Mouse (Mus musculus): ENCODE results near the gene Acbd5. TPM values are rescaled to one million over a fixed set of nuclear protein-coding genes. Genes with fewer than 3 reads are reported as not detected.

Gene Acbd5
- total and polyA plus RNA-seq, 3 experiments, result 10.9 to 15.2 (median 13.9) TPM

- peak within 1 kb of the TSS; percentile 91 to 98 (median 92) for H3K4me3 ChIP-seq (replicated peaks in 1 of 3; ENCODE audit: low read depth in 2 of 3, low read length in 2 of 3, poor library complexity in 1 of 3)
Measured at GRCm38 (mm10) chr2:23155777-23156607, 88.0 kb downstream of the Acbd5 start, which contains the start of the genes Mastl and Yme1l1. Gene Mastl (minus strand): TSS chr2:23156024. Gene Yme1l1 (plus strand): TSS chr2:23156369.

GRCm38 (mm10) chr2:23156608-23157081 is 88.7 kb downstream of the Acbd5 start:
- TF ChIP-seq ZC3H11A (IDR thresholded peaks at IDR 0.05; ENCODE audit: low read depth, low read length) (no peak), ELF1 (IDR thresholded peaks at IDR 0.05; ENCODE audit: low read depth, low read length) (no peak), ETS1 (conservative IDR thresholded peaks at IDR 0.05; ENCODE audit: low read depth, low read length) (no peak), UBTF (IDR thresholded peaks at IDR 0.05; ENCODE audit: low read depth, low read length) (no peak), ZNF384 (IDR thresholded peaks at IDR 0.05; ENCODE audit: low read depth, low read length) (no peak), SMC3 (IDR thresholded peaks at IDR 0.05; ENCODE audit: low read depth, low read length) (no peak), KAT2A (IDR thresholded peaks at IDR 0.05; ENCODE audit: insufficient replicate concordance, low read length) (no peak), NELFE (IDR thresholded peaks at IDR 0.05; ENCODE audit: low read depth, low read length) (no peak), MAX (IDR thresholded peaks at IDR 0.05; ENCODE audit: low read length) (no peak), JUN (IDR thresholded peaks at IDR 0.05; ENCODE audit: insufficient read depth, low read depth, low read length) (no peak), SIN3A (IDR thresholded peaks at IDR 0.05; ENCODE audit: low read length) (no peak), ZKSCAN1 (IDR thresholded peaks at IDR 0.05; ENCODE audit: borderline replicate concordance, low read depth, low read length) (no peak), MAFK (IDR thresholded peaks at IDR 0.05; ENCODE audit: insufficient replicate concordance, low read length) (no peak)
- no peaks in the 10 kb centered on the region for H3K9me3 ChIP-seq (replicated peaks; ENCODE audit: low read length)
- peak overlapping the region; percentile 91 to 98 (median 92) for H3K4me3 ChIP-seq (replicated peaks in 1 of 3; ENCODE audit: low read depth in 2 of 3, low read length in 2 of 3, poor library complexity in 1 of 3)
- no peaks in the 10 kb centered on the region for H3K27me3 ChIP-seq (replicated peaks)
- DNase-seq (ENCODE audit: extremely low read depth), result no peak
- dilution Hi-C loops (cut with MboI; ENCODE audit: extremely low pct_ligation_motif_present, extremely low pct_unique_long_range_greater_than_20kb, low sequenced_read_pairs) (no loop called here), in situ Hi-C loops (cut with MboI; ENCODE audit: low pct_ligation_motif_present, low pct_unique_long_range_greater_than_20kb, low sequenced_read_pairs) (no loop called here)
- peaks cover 5 to 47% of the 10 kb centered on the region in 2 experiments for H3K4me1 ChIP-seq (ENCODE audit: control insufficient read depth in 1 of 2, insufficient read depth in 2 of 2)
- peak overlapping the region; percentile 56 for H3K27ac ChIP-seq (ENCODE audit: insufficient read depth, low read depth)
- H3K36me3 ChIP-seq (replicated peaks in 1 of 2; ENCODE audit: control insufficient read depth in 1 of 2, insufficient read depth in 1 of 2, low read length in 1 of 2), result peaks cover 7 to 21% of the 10 kb centered on the region in 2 experiments
- H3K79me2 ChIP-seq (replicated peaks; ENCODE audit: control insufficient read depth, extremely low read depth, insufficient read depth, poor library complexity, severe bottlenecking), result peaks cover 58% of the 10 kb centered on the region
- H3K4me2 ChIP-seq (ENCODE audit: insufficient read depth, low read depth, poor library complexity, severe bottlenecking), result no peak overlapping the region; the same call in 1 of the 2 replicates
- peak overlapping the region; percentile 84 for H3K9ac ChIP-seq (ENCODE audit: insufficient read depth, low read depth)

More at GRCm38 (mm10) chr2:23155777-23156607, 88.0 kb downstream of the Acbd5 start, which contains the start of the genes Mastl and Yme1l1:
- H3K27me3 ChIP-seq (replicated peaks), result no peaks in the 10 kb centered on the region
- in situ Hi-C loops (cut with MboI; ENCODE audit: low pct_ligation_motif_present, low pct_unique_long_range_greater_than_20kb, low sequenced_read_pairs), result no loop called here
- peaks cover 5 to 46% of the 10 kb centered on the region in 2 experiments for H3K4me1 ChIP-seq (ENCODE audit: control insufficient read depth in 1 of 2, insufficient read depth in 2 of 2)
- H3K36me3 ChIP-seq (replicated peaks in 1 of 2; ENCODE audit: control insufficient read depth in 1 of 2, insufficient read depth in 1 of 2, low read length in 1 of 2), result peaks cover 4 to 19% of the 10 kb centered on the region in 2 experiments
- no peaks in the 10 kb centered on the region for H3K9me3 ChIP-seq (replicated peaks; ENCODE audit: low read length)
- DNase-seq (ENCODE audit: extremely low read depth), result peak; percentile 97
- peak within 1 kb of the TSS; percentile 84 for H3K9ac ChIP-seq (ENCODE audit: insufficient read depth, low read depth)
- peak; percentile 87 for TF ChIP-seq MAZ (IDR thresholded peaks at IDR 0.05; ENCODE audit: low read depth, low read length)
- peak; percentile 95 for TF ChIP-seq CHD2 (IDR thresholded peaks at IDR 0.05; ENCODE audit: low read length)
- TF ChIP-seq MEF2A (IDR thresholded peaks at IDR 0.05; ENCODE audit: borderline replicate concordance, low read depth, low read length), result 0 out of 2 replicates have a peak, but pooled peaks have one; percentile 10
- TF ChIP-seq POLR2AphosphoS2 (IDR thresholded peaks at IDR 0.05; ENCODE audit: low read depth, low read length), result peak; percentile 95
- TF ChIP-seq TCF12 (IDR thresholded peaks at IDR 0.05; ENCODE audit: low read depth, low read length), result peak; percentile 65
- TF ChIP-seq ZNF384 (IDR thresholded peaks at IDR 0.05; ENCODE audit: low read depth, low read length), result no peak
- TF ChIP-seq NELFE (IDR thresholded peaks at IDR 0.05; ENCODE audit: low read depth, low read length), result peak; percentile 74
- TF ChIP-seq NRF1 (IDR thresholded peaks at IDR 0.05; ENCODE audit: low read depth, low read length), result peak; percentile 91
- TF ChIP-seq MYC (IDR thresholded peaks at IDR 0.05; ENCODE audit: low read depth, low read length), result peak; percentile 60; the same call in 1 of the 2 replicates
- peak; percentile 92 for TF ChIP-seq TBP (conservative IDR thresholded peaks at IDR 0.05; ENCODE audit: low read depth, low read length)
- peak; percentile 97 for TF ChIP-seq POLR2A (IDR thresholded peaks at IDR 0.05; ENCODE audit: low read depth, low read length)
- peak; percentile 75 for TF ChIP-seq MXI1 (IDR thresholded peaks at IDR 0.05; ENCODE audit: low read depth, low read length)
- no peak for TF ChIP-seq RAD21 (IDR thresholded peaks at IDR 0.05; ENCODE audit: low read depth, low read length)
- TF ChIP-seq SIN3A (IDR thresholded peaks at IDR 0.05; ENCODE audit: low read length), result peak; percentile 90
- 0 out of 2 replicates have a peak, but pooled peaks have one; percentile 7 for TF ChIP-seq UBTF (IDR thresholded peaks at IDR 0.05; ENCODE audit: low read depth, low read length)
- TF ChIP-seq EP300 (IDR thresholded peaks at IDR 0.05; ENCODE audit: low read length), result no peak
- no peak for TF ChIP-seq BHLHE40 (IDR thresholded peaks at IDR 0.05; ENCODE audit: low read depth, low read length)
- peak; percentile 93; the same call in 1 of the 2 replicates for TF ChIP-seq KAT2A (IDR thresholded peaks at IDR 0.05; ENCODE audit: insufficient replicate concordance, low read length)
- TF ChIP-seq ELF1 (IDR thresholded peaks at IDR 0.05; ENCODE audit: low read depth, low read length), result peak; percentile 73
- TF ChIP-seq JUND (conservative IDR thresholded peaks at IDR 0.05; ENCODE audit: low read depth, low read length), result no peak
- peak; percentile 42 for TF ChIP-seq MAX (IDR thresholded peaks at IDR 0.05; ENCODE audit: low read length)
- no peak for TF ChIP-seq JUN (IDR thresholded peaks at IDR 0.05; ENCODE audit: insufficient read depth, low read depth, low read length)
- no peak for TF ChIP-seq PAX5 (IDR thresholded peaks at IDR 0.05; ENCODE audit: low read length)
- TF ChIP-seq IRF4 (IDR thresholded peaks at IDR 0.05; ENCODE audit: low read depth, low read length), result peak; percentile 63
- TF ChIP-seq E2F4 (IDR thresholded peaks at IDR 0.05; ENCODE audit: insufficient replicate concordance, low read depth, low read length), result peak; percentile 89; the same call in 1 of the 2 replicates
- no peak for TF ChIP-seq USF1 (IDR thresholded peaks at IDR 0.05; ENCODE audit: low read depth, low read length)
- TF ChIP-seq USF2 (conservative IDR thresholded peaks at IDR 0.05; ENCODE audit: low read depth, low read length), result no peak
- TF ChIP-seq HCFC1 (IDR thresholded peaks at IDR 0.05; ENCODE audit: low read depth, low read length), result peak; percentile 92
- peak; percentile 88; the same call in 1 of the 2 replicates for TF ChIP-seq ZMIZ1 (IDR thresholded peaks at IDR 0.05; ENCODE audit: low read depth, low read length)
- TF ChIP-seq CHD1 (IDR thresholded peaks at IDR 0.05; ENCODE audit: low read depth, low read length), result peak; percentile 97
- peak; percentile 33; the same call in 1 of the 2 replicates for TF ChIP-seq ETS1 (conservative IDR thresholded peaks at IDR 0.05; ENCODE audit: low read depth, low read length)
- no peak for TF ChIP-seq ZC3H11A (IDR thresholded peaks at IDR 0.05; ENCODE audit: low read depth, low read length)
- peaks cover 52% of the 10 kb centered on the region for H3K79me2 ChIP-seq (replicated peaks; ENCODE audit: control insufficient read depth, extremely low read depth, insufficient read depth, poor library complexity, severe bottlenecking)
- peak within 1 kb of the TSS; percentile 100 for H3K4me2 ChIP-seq (ENCODE audit: insufficient read depth, low read depth, poor library complexity, severe bottlenecking)
- dilution Hi-C loops (cut with MboI; ENCODE audit: extremely low pct_ligation_motif_present, extremely low pct_unique_long_range_greater_than_20kb, low sequenced_read_pairs), result no loop called here
- peak within 1 kb of the TSS; percentile 96 for H3K27ac ChIP-seq (ENCODE audit: insufficient read depth, low read depth)

Data from CH12.LX (cell line).